Mouse (Mus musculus) G1E (cell line): Measurements from ENCODE around the gene Tifab.

ENCODE experiments used
- CTCF ChIP-seq: IDR thresholded peaks from 2 replicates; pipeline ENCODE4 v1.5.1; 2012; ENCODE audit warnings: low read depth, low read length, inconsistent platforms, mixed read lengths
- GATA1 ChIP-seq: IDR thresholded peaks from 2 replicates; pipeline ENCODE4 v1.6.1; 2012; ENCODE audit warnings: borderline replicate concordance, low read length, inconsistent platforms, mixed read lengths
- POLR2AphosphoS5 ChIP-seq: IDR thresholded peaks from 2 replicates; pipeline ENCODE4 v1.6.1; 2012; ENCODE audit warnings: low read depth, low read length, inconsistent platforms; ENCODE audit not compliant: insufficient replicate concordance
- TAL1 ChIP-seq: conservative IDR thresholded peaks from 2 replicates; pipeline ENCODE4 v1.6.1; 2012; ENCODE audit warnings: low read depth, low read length, inconsistent platforms, mixed read lengths

- TF ChIP-seq GATA1 (no peak), CTCF (no peak), POLR2AphosphoS5 (no peak), TAL1 (no peak)
Observed at GRCm38 (mm10) chr13:56155671-56156070, 23.0 kb downstream of the Tifab start.
